Mouse (Mus musculus): ENCODE measurements around the gene Mycbp2.

- no peak for TF ChIP-seq CTCF (IDR thresholded peaks at IDR 0.05; ENCODE audit: insufficient read depth, low read length)
- TF ChIP-seq POLR2A (IDR thresholded peaks at IDR 0.05; ENCODE audit: borderline replicate concordance, extremely low read depth, low read depth, low read length): no peak
Observed at GRCm38 (mm10) chr14:103093670-103094069, 252.9 kb downstream of the Mycbp2 start.
